ENCODE assay signal across 8 mouse cellular contexts in the genomic region with DNA sequence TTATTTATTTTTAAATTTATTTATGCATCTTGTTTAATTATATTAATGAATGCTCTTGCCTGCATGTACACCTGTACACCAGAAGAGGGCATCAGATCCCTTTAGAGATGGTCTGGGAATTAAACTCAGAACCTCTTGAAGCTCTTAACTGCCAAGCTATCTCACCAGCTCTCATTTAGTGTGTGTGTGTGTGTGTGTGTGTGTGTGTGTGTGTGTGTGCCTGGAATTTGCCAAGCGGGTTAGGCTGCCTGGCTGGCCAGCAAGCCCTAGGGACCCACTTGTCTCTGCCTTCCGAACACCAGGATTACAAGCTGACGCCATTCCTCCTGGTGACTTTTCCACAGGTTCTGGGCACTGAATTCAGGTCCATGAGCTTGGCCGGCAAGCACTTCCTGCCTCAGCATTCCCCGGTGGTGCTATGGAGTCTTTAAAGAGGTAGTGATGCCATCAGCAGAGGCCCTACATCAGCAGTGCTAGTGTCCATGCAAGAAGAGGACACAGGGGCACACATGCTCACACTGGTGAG. TPM values are rescaled to one million over a fixed set of nuclear protein-coding genes. Genes with fewer than 3 reads are reported as not detected.
DNase-seq lines count a peak whose midpoint lies in the region; ATAC-seq and TF ChIP-seq lines count a peak whose summit lies in the region.

No protein-coding gene starts in this region.

- H3K9me3 ChIP-seq in CH12.LX (replicated peaks; ENCODE audit: low read length) = no peaks in the 10 kb centered on the region
- H3K9me3 ChIP-seq in forebrain, embryonic 12.5 days = no peaks in the 10 kb centered on the region
- H3K9me3 ChIP-seq in intestine, postnatal 0 days (ENCODE audit: control insufficient read depth) = no peaks in the 10 kb centered on the region
- H3K9me3 ChIP-seq in stomach, postnatal 0 days (ENCODE audit: control insufficient read depth, low read length) = no peaks in the 10 kb centered on the region

- H3K27me3 ChIP-seq in CH12.LX (replicated peaks) = peaks cover 8% of the 10 kb centered on the region
- no peaks in the 10 kb centered on the region for H3K27me3 ChIP-seq in forebrain, embryonic 12.5 days
- no peaks in the 10 kb centered on the region for H3K27me3 ChIP-seq in intestine, postnatal 0 days (replicated peaks; ENCODE audit: control insufficient read depth, insufficient read depth, low read length)
- H3K27me3 ChIP-seq in stomach, postnatal 0 days (ENCODE audit: control insufficient read depth, insufficient read depth, low read length) = no peaks in the 10 kb centered on the region

- H3K4me3 ChIP-seq in CH12.LX (replicated peaks in 1 of 3; ENCODE audit: low read depth in 2 of 3, low read length in 2 of 3, poor library complexity in 1 of 3) = no peak overlapping the region
- peak overlapping the region; percentile 39 for H3K4me3 ChIP-seq in forebrain, embryonic 12.5 days (replicated peaks)
- peak overlapping the region; percentile 33 for H3K4me3 ChIP-seq in intestine, postnatal 0 days (ENCODE audit: low read depth, low read length)
- H3K4me3 ChIP-seq in stomach, postnatal 0 days (ENCODE audit: low read depth, low read length) = peak overlapping the region; percentile 39

- H3K9ac ChIP-seq in CH12.LX (ENCODE audit: insufficient read depth, low read depth) = no peak overlapping the region
- H3K9ac ChIP-seq in forebrain, embryonic 12.5 days = no peak overlapping the region
- H3K9ac ChIP-seq in intestine, postnatal 0 days (ENCODE audit: low read depth, low read length) = no peak overlapping the region
- peak overlapping the region; percentile 18; the same call in 1 of the 2 replicates for H3K9ac ChIP-seq in stomach, postnatal 0 days (ENCODE audit: low read length)

- in situ Hi-C loops in CH12.LX (cut with MboI; ENCODE audit: low pct_ligation_motif_present, low pct_unique_long_range_greater_than_20kb, low sequenced_read_pairs) = no loop called here

- peak; percentile 39 to 62; a peak in 3 of 4 replicates for TF ChIP-seq CTCF in CH12.LX (conservative IDR thresholded peaks at IDR 0.05 in 1 of 2, IDR thresholded peaks at IDR 0.05 in 1 of 2; ENCODE audit: low read depth in 2 of 2, low read length in 2 of 2)
- TF ChIP-seq CTCF in intestine, postnatal 0 days (IDR thresholded peaks at IDR 0.05; ENCODE audit: low read depth) = peak; percentile 73
- TF ChIP-seq CTCF in stomach, postnatal 0 days (IDR thresholded peaks at IDR 0.05; ENCODE audit: low read depth) = peak; percentile 74

- H3K4me2 ChIP-seq in CH12.LX (ENCODE audit: insufficient read depth, low read depth, poor library complexity, severe bottlenecking) = no peak overlapping the region; the same call in 1 of the 2 replicates
- peak overlapping the region; percentile 68 for H3K4me2 ChIP-seq in forebrain, embryonic 12.5 days
- peak overlapping the region; percentile 65 for H3K4me2 ChIP-seq in intestine, postnatal 0 days (replicated peaks; ENCODE audit: low read depth)
- H3K4me2 ChIP-seq in stomach, postnatal 0 days (replicated peaks; ENCODE audit: low read depth) = peak overlapping the region; percentile 64

- TF ChIP-seq RAD21 in CH12.LX (IDR thresholded peaks at IDR 0.05; ENCODE audit: low read depth, low read length) = peak; percentile 58

- DNase-seq in CH12.LX (ENCODE audit: extremely low read depth) (no peak), ZHBTc4 (ENCODE audit: low read depth, low spot score) (peak; percentile 26)
- peak; percentile 57 for DNase-seq in lung, postnatal 36 days
- DNase-seq in stomach, postnatal 0 days (ENCODE audit: low spot score) = peak; percentile 32
- DNase-seq in layer of hippocampus, postnatal 25 days (ENCODE audit: extremely low spot score in 1 of 2, low spot score in 1 of 2) = no peak
- DNase-seq in ovary, postnatal 10 days (ENCODE audit: low spot score) = no peak

- peak; percentile 63; the same call in 1 of the 2 replicates for ATAC-seq in forebrain, embryonic 12.5 days (ENCODE audit: low FRiP score)
- peak; percentile 54; the same call in 1 of the 2 replicates for ATAC-seq in intestine, postnatal 0 days
- ATAC-seq in stomach, postnatal 0 days (ENCODE audit: low FRiP score, low TSS enrichment) = peak; percentile 66; the same call in 1 of the 2 replicates

- no peaks in the 10 kb centered on the region for H3K79me2 ChIP-seq in CH12.LX (replicated peaks; ENCODE audit: control insufficient read depth, extremely low read depth, insufficient read depth, poor library complexity, severe bottlenecking)

- no peak for TF ChIP-seq EP300 in CH12.LX (IDR thresholded peaks at IDR 0.05; ENCODE audit: low read length)
- TF ChIP-seq EP300 in stomach, postnatal 0 days (optimal IDR thresholded peaks at IDR 0.05) = no peak

- no peak for TF ChIP-seq POLR2A in CH12.LX (IDR thresholded peaks at IDR 0.05; ENCODE audit: low read depth, low read length)

- no peaks in the 10 kb centered on the region for H3K36me3 ChIP-seq in CH12.LX (replicated peaks in 1 of 2; ENCODE audit: control insufficient read depth in 1 of 2, insufficient read depth in 1 of 2, low read length in 1 of 2)
- no peaks in the 10 kb centered on the region for H3K36me3 ChIP-seq in forebrain, embryonic 12.5 days (replicated peaks)
- H3K36me3 ChIP-seq in intestine, postnatal 0 days (ENCODE audit: control insufficient read depth, insufficient read depth) = no peaks in the 10 kb centered on the region
- no peaks in the 10 kb centered on the region for H3K36me3 ChIP-seq in stomach, postnatal 0 days (ENCODE audit: control insufficient read depth, insufficient read depth, low read length)

- H3K4me1 ChIP-seq in CH12.LX (ENCODE audit: control insufficient read depth in 1 of 2, insufficient read depth in 2 of 2) = no peaks in the 10 kb centered on the region; a peak in 1 of 4 replicates
- H3K4me1 ChIP-seq in forebrain, embryonic 12.5 days = peaks cover 12% of the 10 kb centered on the region
- H3K4me1 ChIP-seq in intestine, postnatal 0 days (replicated peaks; ENCODE audit: control insufficient read depth, insufficient read depth, low read length) = no peaks in the 10 kb centered on the region
- no peaks in the 10 kb centered on the region for H3K4me1 ChIP-seq in stomach, postnatal 0 days (replicated peaks; ENCODE audit: control insufficient read depth, insufficient read depth)

- dilution Hi-C loops in CH12.LX (cut with MboI; ENCODE audit: extremely low pct_ligation_motif_present, extremely low pct_unique_long_range_greater_than_20kb, low sequenced_read_pairs) = no loop called here

- WGBS in forebrain, embryonic 12.5 days = 56% methylated on average over 5 of the region's 5 CpGs
- 42% methylated on average over 5 of the region's 5 CpGs for WGBS in intestine, postnatal 0 days
- WGBS in stomach, postnatal 0 days = 32% methylated on average over 5 of the region's 5 CpGs

- H3K27ac ChIP-seq in CH12.LX (ENCODE audit: insufficient read depth, low read depth) = no peak overlapping the region
- H3K27ac ChIP-seq in forebrain, embryonic 12.5 days = no peak overlapping the region
- no peak overlapping the region for H3K27ac ChIP-seq in intestine, postnatal 0 days (ENCODE audit: low read depth, low read length)
- no peak overlapping the region for H3K27ac ChIP-seq in stomach, postnatal 0 days (replicated peaks)

TF ChIP-seq in CH12.LX, 34 proteins besides CTCF, POLR2A, EP300 and RAD21:
- TF ChIP-seq SMC3 (IDR thresholded peaks at IDR 0.05; ENCODE audit: low read depth, low read length) (peak; percentile 28; the same call in 1 of the 2 replicates), GABPA (IDR thresholded peaks at IDR 0.05; ENCODE audit: insufficient replicate concordance, low read depth, low read length) (no peak)

RNA-seq across cellular contexts. Expression of a gene that starts 8.4 kb away (rescaled TPM):
- total RNA-seq in CH12.LX (2012; rRNA removed) (31.7 and 32.0 TPM in 2 replicates), CH12.LX (2014; rRNA removed) (24.2 and 25.5 TPM in 2 replicates)
- 45.0 and 47.1 TPM in 2 replicates for polyA plus RNA-seq in CH12.LX (2012; ENCODE audit: insufficient read length, low read depth)
- polyA plus RNA-seq in forebrain, embryonic 12.5 days (2016; fragmentation: Nextera tagmentation; extraction: Ambion mirVana) = 54.7 and 59.5 TPM in 2 replicates
- 79.0 and 88.7 TPM in 2 replicates for polyA plus RNA-seq in intestine, postnatal 0 days (2015; fragmentation: Nextera tagmentation; extraction: Ambion mirVana)
- polyA plus RNA-seq in stomach, postnatal 0 days (2015; fragmentation: Nextera tagmentation; extraction: Ambion mirVana) = 35.0 and 37.5 TPM in 2 replicates
- 10 to 100 TPM; 26.3 to 28.2 TPM for total RNA-seq in layer of hippocampus, postnatal 25 days (2021)

RNA-seq across cellular contexts. Expression of a gene that starts 20.7 kb away (rescaled TPM):
- total RNA-seq in CH12.LX (2012; rRNA removed) (104 and 121 TPM in 2 replicates), CH12.LX (2014; rRNA removed) (124 and 126 TPM in 2 replicates)
- polyA plus RNA-seq in CH12.LX (2012; ENCODE audit: insufficient read length, low read depth) = 125 and 139 TPM in 2 replicates
- polyA plus RNA-seq in forebrain, embryonic 12.5 days (2016; fragmentation: Nextera tagmentation; extraction: Ambion mirVana) = 69.5 and 75.3 TPM in 2 replicates
- polyA plus RNA-seq in intestine, postnatal 0 days (2015; fragmentation: Nextera tagmentation; extraction: Ambion mirVana) = 27.9 and 29.5 TPM in 2 replicates
- 21.1 and 24.6 TPM in 2 replicates for polyA plus RNA-seq in stomach, postnatal 0 days (2015; fragmentation: Nextera tagmentation; extraction: Ambion mirVana)
- 100 to 1,000 TPM; 127 to 131 TPM for total RNA-seq in layer of hippocampus, postnatal 25 days (2021)

RNA-seq across cellular contexts. Expression of a gene that starts 35.7 kb away (rescaled TPM):
- total RNA-seq in CH12.LX (2012; rRNA removed) (not detected in 2 replicates), CH12.LX (2014; rRNA removed) (not detected in 2 replicates)
- polyA plus RNA-seq in CH12.LX (2012; ENCODE audit: insufficient read length, low read depth) = not detected in 2 replicates
- 3.9 and 4.3 TPM in 2 replicates for polyA plus RNA-seq in forebrain, embryonic 12.5 days (2016; fragmentation: Nextera tagmentation; extraction: Ambion mirVana)
- 0.74 and 0.95 TPM in 2 replicates for polyA plus RNA-seq in intestine, postnatal 0 days (2015; fragmentation: Nextera tagmentation; extraction: Ambion mirVana)
- polyA plus RNA-seq in stomach, postnatal 0 days (2015; fragmentation: Nextera tagmentation; extraction: Ambion mirVana) = 1.1 and 1.2 TPM in 2 replicates
- total RNA-seq in layer of hippocampus, postnatal 25 days (2021) = 10 to 100 TPM; 45.2 to 47.4 TPM

Comparison
In these comparisons a context has a peak if more than half of its experiments do, and no peak if none do; other contexts are left out.
1. DNase-seq: peak in ZHBTc4 (single experiment), lung, postnatal 36 days (single experiment) and stomach, postnatal 0 days (single experiment); none in CH12.LX (single experiment), layer of hippocampus, postnatal 25 days (0 of 2) and ovary, postnatal 10 days (single experiment).
2. H3K4me3 ChIP-seq: peak in forebrain, embryonic 12.5 days (single experiment), intestine, postnatal 0 days (single experiment) and stomach, postnatal 0 days (single experiment); none in CH12.LX (0 of 3).
3. Peak in every context shown above with its lines, with median percentiles within 50 percentile points of each other: CTCF ChIP-seq and ATAC-seq.